Mouse (Mus musculus) stomach, postnatal 0 days (tissue): ENCODE data around the gene Bcl11a.

Experiments used
- CTCF ChIP-seq: IDR thresholded peaks from 2 replicates; pipeline ENCODE4 v1.5.1; 2016; ENCODE audit warnings: antibody characterized with exemption, low read depth, mild to moderate bottlenecking, moderate library complexity
- EP300 ChIP-seq: optimal IDR thresholded peaks from 2 replicates; pipeline ENCODE3; 2016; ENCODE audit warnings: antibody characterized with exemption

DNA sequence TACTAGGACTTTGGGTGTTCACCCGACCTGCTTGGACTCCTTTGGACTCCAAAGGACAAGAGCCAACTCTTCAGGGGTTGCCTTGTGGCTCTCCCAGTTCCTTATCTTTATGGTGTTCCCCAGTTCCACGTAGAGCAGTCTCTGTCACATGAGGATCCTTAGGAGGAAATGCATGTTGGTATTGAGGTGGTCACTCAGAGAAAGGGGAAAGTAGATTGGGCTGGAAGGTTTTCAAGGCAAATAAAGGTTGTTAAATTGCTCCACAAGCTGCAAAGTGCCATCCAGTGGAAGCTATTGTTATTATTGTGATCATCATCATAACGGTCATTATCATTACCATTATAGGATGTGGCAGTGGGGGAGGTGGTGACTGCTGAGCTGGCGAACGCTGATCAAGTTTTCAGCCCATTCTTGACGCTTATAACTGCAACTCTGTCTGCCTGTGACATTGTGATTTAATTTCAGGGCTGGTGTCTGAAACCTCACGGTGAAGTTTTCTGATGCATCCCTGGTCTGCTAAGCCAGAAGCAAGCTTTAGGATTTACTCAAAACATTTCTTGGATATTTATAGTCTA lies 52.4 kb downstream of the Bcl11a start:
- TF ChIP-seq CTCF: no peak
- TF ChIP-seq EP300: no peak
